Comparison of ENCODE assay signal across 8 mouse cellular contexts in the genomic region with DNA sequence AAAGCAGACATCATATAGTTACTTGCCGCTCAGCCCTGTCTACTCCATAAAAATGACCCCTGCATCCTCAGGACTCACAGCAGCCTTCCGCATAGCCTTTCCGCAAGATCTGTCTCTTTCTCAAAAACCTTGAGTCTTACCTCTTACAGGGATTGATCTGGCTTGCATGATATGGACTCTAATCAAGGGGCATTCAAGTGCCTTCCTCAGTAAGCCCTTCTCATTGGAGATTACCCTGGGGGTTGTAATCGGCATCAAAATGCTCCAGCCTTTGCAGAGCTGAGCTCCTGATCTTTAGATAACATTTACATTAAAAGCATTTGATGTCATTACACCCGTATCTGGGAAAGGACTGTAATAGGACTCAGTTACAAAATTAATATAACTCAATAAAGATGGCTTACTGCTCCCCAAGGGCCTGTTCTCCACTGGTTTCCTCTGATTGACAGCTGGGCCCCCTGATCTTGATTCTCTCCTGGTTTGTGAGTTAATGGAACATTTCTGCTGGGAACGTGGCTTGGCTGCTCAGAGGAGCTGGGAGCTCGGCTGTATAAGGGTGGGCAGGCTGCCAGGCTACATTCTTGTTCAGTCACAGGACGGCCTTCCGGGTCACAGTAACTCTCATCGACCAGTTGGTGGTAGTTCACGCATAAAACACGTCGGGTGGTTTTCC.
DNase-seq lines count a peak whose midpoint lies in the region; ATAC-seq lines count a peak whose summit lies in the region.

No protein-coding gene starts in this region.

- WGBS in neural tube, embryonic 13.5 days = 35% methylated on average over 13 of the region's 13 CpGs

- H3K4me1 ChIP-seq in neural tube, embryonic 13.5 days (replicated peaks) = peaks cover 21% of the 10 kb centered on the region

- no peak for DNase-seq in neural tube, embryonic 10.5 days (ENCODE audit: extremely low spot score, low spot score)
- DNase-seq in cerebellum, postnatal 25 days = peak; percentile 16 to 55
- DNase-seq in heart, adult 8-10 months (ENCODE audit: low spot score) = peak; percentile 18
- DNase-seq in kidney, postnatal 14 days = peak; percentile 89
- peak; percentile 4 for DNase-seq in retina, postnatal 7 days (ENCODE audit: low read depth, low spot score)
- no peak for DNase-seq in thymus, postnatal 36 days

- no peaks in the 10 kb centered on the region for H3K9me3 ChIP-seq in neural tube, embryonic 13.5 days

- H3K4me3 ChIP-seq in neural tube, embryonic 13.5 days = no peak overlapping the region

- 0 out of 2 replicates have a peak overlapping the region, but pooled peaks have one; percentile 0 for H3K4me2 ChIP-seq in neural tube, embryonic 13.5 days

- H3K27me3 ChIP-seq in neural tube, embryonic 13.5 days = no peaks in the 10 kb centered on the region

- ATAC-seq in neural tube, embryonic 13.5 days (ENCODE audit: low read depth) = peak; percentile 40
- no peak for ATAC-seq in inflammation-experienced regulatory T-cells, adult 6 months

- H3K27ac ChIP-seq in neural tube, embryonic 13.5 days (replicated peaks) = peak overlapping the region; percentile 1; the same call in 1 of the 2 replicates

- no peaks in the 10 kb centered on the region for H3K36me3 ChIP-seq in neural tube, embryonic 13.5 days

- no peak overlapping the region for H3K9ac ChIP-seq in neural tube, embryonic 13.5 days

Comparison
In these comparisons a context has a peak if more than half of its experiments do, and no peak if none do; other contexts are left out.
1. DNase-seq: peak in cerebellum, postnatal 25 days (2 of 2), heart, adult 8-10 months (single experiment), kidney, postnatal 14 days (single experiment) and retina, postnatal 7 days (single experiment); none in neural tube, embryonic 10.5 days (single experiment) and thymus, postnatal 36 days (0 of 2).